Mouse (Mus musculus) myocyte (in vitro differentiated cells): ENCODE measurements around the gene Zic5.

ENCODE experiments used
- E2F4 ChIP-seq: IDR thresholded peaks from one replicate; pipeline ENCODE4 v1.6.1; 2011; ENCODE audit warnings: mild to moderate bottlenecking, control low read depth, moderate library complexity; ENCODE audit not compliant: insufficient read depth
- POLR2A ChIP-seq: IDR thresholded peaks from one replicate; pipeline ENCODE4 v1.6.1; 2011; ENCODE audit warnings: low read depth, mild to moderate bottlenecking, control low read depth, moderate library complexity; ENCODE audit not compliant: insufficient read length
- TCF12 ChIP-seq: IDR thresholded peaks from one replicate; pipeline ENCODE4 v1.6.1; 2011; ENCODE audit warnings: mild to moderate bottlenecking, control low read depth; ENCODE audit not compliant: poor library complexity, insufficient read depth, severe bottlenecking

- no peak for TF ChIP-seq E2F4
- no peak for TF ChIP-seq TCF12
- TF ChIP-seq POLR2A = no peak
Observed at GRCm38 (mm10) chr14:122434039-122434438, 31.4 kb downstream of the Zic5 start.
